Mouse (Mus musculus) embryo, embryonic 9.5 days (tissue): ENCODE measurements around the gene Gm8297.
"Not testable (repeated sequence)": the region's sequence is repeated elsewhere in the genome, so short reads cannot be mapped to it uniquely, and the experiment has no call there.

Experiments used
- DNase-seq: peaks from one replicate; pipeline ENCODE4 v3.0.0-alpha.2; 2017; ENCODE audit errors: extremely low spot score

The Gm8297 gene

DNA sequence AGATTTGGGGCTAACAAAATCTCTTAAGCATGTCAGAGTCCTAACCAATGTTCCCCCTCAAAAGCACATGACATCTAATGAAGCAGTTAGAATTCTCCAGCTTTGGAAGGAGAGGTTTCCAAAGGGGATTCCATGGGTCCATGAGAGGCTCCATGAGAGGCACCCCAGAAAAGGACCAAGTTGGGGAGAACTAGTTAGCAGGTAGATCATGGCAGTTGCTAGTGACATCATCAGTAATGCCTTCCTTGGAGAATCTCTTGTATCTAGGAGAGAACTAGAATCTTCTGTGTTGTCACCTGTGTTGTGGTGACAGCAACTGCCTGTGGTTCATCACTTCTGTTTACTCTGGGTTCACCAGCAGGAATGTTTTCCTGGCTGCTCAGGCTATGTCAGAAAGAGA is at the start of gene Gm8297:
TSS of gene Gm8297 (plus strand) at position 301 of the 400 bp plus-strand sequence.
- DNase-seq, result not testable (repeated sequence)

- DNase-seq, result not testable (repeated sequence)
Observed at GRCm38 (mm10) chr14:5015591-5015990, 31.9 kb downstream of the Gm8297 start, which contains the start of gene Gm3298. Gm3298 (plus strand) TSS chr14:5015891.
